Mouse (Mus musculus) thymus, postnatal 36 days (tissue): ENCODE measurements at regions not wholly inside any gene's neighbourhood (a gene's known extent, or its start where the extent isn't known, plus 50 kb on each side); places are given as distances from the start of the nearest gene placed in this dataset.
A peak's percentile ranks its signal among the peaks of the same experiment; 100 is the strongest.

Experiments used
- DNase-seq, 2 experiments: peaks; one replicate each; pipeline ENCODE4 v3.0.0; 2022; ENCODE audit warnings: mixed read lengths in 2 of 2

DNA sequence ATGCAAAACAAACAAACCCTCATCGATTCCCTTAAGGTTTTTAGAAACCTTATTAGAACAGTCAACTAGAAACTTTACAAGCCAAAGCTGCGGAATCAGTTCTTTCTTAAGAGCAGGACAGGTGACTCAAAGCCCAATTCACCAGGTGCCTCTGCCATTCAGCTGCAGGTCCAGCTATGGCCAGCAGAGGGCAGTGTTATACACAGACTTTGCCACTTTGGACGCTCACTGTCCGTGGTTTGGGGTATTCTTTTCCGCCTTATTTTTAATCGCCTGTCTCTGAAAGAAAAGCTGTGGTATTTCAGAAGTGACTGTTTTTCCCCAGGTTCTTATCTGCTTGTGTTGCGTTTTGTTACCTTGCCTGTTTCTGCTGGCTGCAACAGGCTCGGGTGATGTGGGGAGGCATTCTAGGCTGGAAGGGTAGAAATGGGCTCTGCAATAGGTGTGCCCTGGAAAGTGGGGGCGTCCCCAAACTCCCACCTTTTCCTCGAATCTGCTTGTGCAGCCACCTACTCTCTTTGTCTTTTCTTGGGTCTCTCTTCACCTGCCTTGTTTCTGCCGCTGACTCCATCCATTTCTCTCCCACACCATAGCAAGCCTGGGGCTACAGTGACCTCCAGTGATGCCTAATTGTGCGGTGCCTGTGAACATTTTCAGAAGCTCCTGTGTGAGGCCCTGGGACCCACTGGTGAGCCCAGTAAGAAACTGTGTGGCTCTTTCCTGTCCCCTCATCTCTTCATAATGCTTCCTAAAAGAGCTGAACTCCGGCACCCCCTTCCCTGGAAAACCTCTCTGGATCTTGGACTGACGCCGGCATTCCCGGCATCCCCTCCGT, 142.4 kb downstream of the Mtx3 start:
- DNase-seq: peak; percentile 62 to 78

- DNase-seq: no peak
Observed at GRCm38 (mm10) chr13:92987691-92988090, 143.1 kb downstream of the Mtx3 start.

DNA sequence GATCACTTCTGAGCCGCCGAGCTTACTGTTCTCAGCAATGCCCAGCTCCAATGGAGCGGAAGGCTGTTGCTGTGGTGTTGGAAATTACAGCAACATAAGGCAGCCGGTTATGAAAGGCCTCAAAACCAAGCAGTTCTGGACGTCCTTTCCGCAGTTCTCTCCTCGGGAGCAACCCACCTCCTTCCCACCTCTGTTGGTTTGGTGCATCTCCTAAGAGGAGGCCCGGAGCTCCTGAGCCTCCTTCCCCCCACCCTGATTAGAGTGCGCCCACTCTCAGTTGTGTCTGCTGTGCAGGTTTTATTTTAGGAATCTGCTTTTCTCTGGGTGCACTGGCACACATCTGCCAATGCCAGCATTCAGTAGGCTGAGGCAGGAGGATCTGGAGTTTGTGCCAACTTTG, 144.0 kb downstream of the Mtx3 start:
- no peak for DNase-seq

GRCm38 (mm10) chr13:92990316-92991206, 146.0 kb downstream of the Mtx3 start:
- no peak for DNase-seq
